In the genomic region with DNA sequence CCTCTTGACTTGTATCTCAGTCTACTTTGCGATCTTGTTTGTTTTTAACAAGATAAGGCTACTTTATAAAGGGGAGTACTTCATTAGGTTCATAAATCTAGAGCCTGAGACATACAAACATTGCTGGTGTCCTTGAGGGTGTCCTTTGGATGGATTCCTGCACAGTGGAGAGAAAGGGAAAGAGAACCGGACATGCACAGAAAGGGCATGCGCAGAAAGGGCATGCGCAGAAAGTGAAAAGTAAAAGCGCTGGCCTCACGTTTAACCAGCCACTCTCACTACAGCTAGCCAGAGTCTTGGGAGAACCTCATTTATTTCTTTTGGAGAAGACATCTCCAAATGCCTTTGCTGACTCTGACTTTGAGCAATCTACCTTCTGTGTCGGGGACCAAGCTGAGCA, we compare ENCODE assay signal across 21 mouse cellular contexts.
DNase-seq lines count a peak whose midpoint lies in the region; ATAC-seq lines count a peak whose summit lies in the region.
"Had no signal": no experiment of that assay in that cellular context is flagged by ENCODE, and none has a peak within 500 bp of the region (broad histone marks: within the 10 kb centered on the region; RNA-seq: fewer than 3 reads in every experiment).

No protein-coding gene starts in this region.

- no peak overlapping the region for H3K4me3 ChIP-seq in forebrain, embryonic 10.5 days
- no peak overlapping the region for H3K4me3 ChIP-seq in forebrain, embryonic 12.5 days (replicated peaks)
- H3K4me3 ChIP-seq: embryonic facial prominence, embryonic 12.5 days; hindbrain, embryonic 12.5 days; megakaryocyte, embryonic 14.5 days had no signal

- 94% methylated on average over 7 of the region's 7 CpGs for WGBS in forebrain, embryonic 10.5 days
- 93% methylated on average over 7 of the region's 7 CpGs for WGBS in forebrain, embryonic 12.5 days

- H3K4me2 ChIP-seq in forebrain, embryonic 12.5 days, result no peak overlapping the region
- H3K4me2 ChIP-seq: embryonic facial prominence, embryonic 12.5 days; hindbrain, embryonic 12.5 days; liver, embryonic 11.5 days had no signal

- no peak for DNase-seq in forebrain, embryonic 10.5 days (ENCODE audit: extremely low spot score, low spot score)
- DNase-seq in ovary, postnatal 36 days (ENCODE audit: low spot score), result peak; percentile 39
- DNase-seq in ovary, postnatal 10 days (ENCODE audit: low spot score), result no peak
- peak; percentile 21 for DNase-seq in kidney, postnatal 14 days
- no peak for DNase-seq in right cerebral cortex, postnatal 36 days (ENCODE audit: low spot score in 2 of 2)
- DNase-seq in cerebellum, adult 9-11 months, result no peak
- no peak for DNase-seq in thymus, postnatal 10 days (ENCODE audit: low spot score in 2 of 2)
- DNase-seq: cerebellum, adult 9-10 months; gastrocnemius, postnatal 25 days; lung, adult 18-20 months; thymus, adult 18-20 months had no signal

- no peaks in the 10 kb centered on the region for H3K27me3 ChIP-seq in forebrain, embryonic 10.5 days (ENCODE audit: poor library complexity, severe bottlenecking)
- no peaks in the 10 kb centered on the region for H3K27me3 ChIP-seq in forebrain, embryonic 12.5 days
- H3K27me3 ChIP-seq: embryonic facial prominence, embryonic 12.5 days; hindbrain, embryonic 12.5 days; Patski had no signal

- H3K9me3 ChIP-seq in forebrain, embryonic 10.5 days, result no peaks in the 10 kb centered on the region
- no peaks in the 10 kb centered on the region for H3K9me3 ChIP-seq in forebrain, embryonic 12.5 days
- H3K9me3 ChIP-seq: embryonic facial prominence, embryonic 12.5 days; hindbrain, embryonic 12.5 days; megakaryocyte, embryonic 14.5 days had no signal

- H3K27ac ChIP-seq in forebrain, embryonic 10.5 days, result 0 out of 2 replicates have a peak overlapping the region, but pooled peaks have one; percentile 4
- H3K27ac ChIP-seq in forebrain, embryonic 12.5 days, result no peak overlapping the region
- H3K27ac ChIP-seq: embryonic facial prominence, embryonic 12.5 days; hindbrain, embryonic 12.5 days had no signal

- H3K4me1 ChIP-seq in forebrain, embryonic 10.5 days, result peaks cover 24% of the 10 kb centered on the region
- peaks cover 3% of the 10 kb centered on the region; the same call in 1 of the 2 replicates for H3K4me1 ChIP-seq in forebrain, embryonic 12.5 days
- H3K4me1 ChIP-seq: hindbrain, embryonic 12.5 days had no signal

- no peak for ATAC-seq in forebrain, embryonic 12.5 days (ENCODE audit: low FRiP score)
- ATAC-seq: CD4-positive, CD25-positive, alpha-beta regulatory T cell, adult 4 months; forebrain, embryonic 16.5 days; inflammation-experienced regulatory T-cells, adult 6 months; midbrain, embryonic 16.5 days; Patski had no signal

- no peak overlapping the region for H3K9ac ChIP-seq in forebrain, embryonic 12.5 days
- H3K9ac ChIP-seq: embryonic facial prominence, embryonic 12.5 days; hindbrain, embryonic 12.5 days had no signal

- no peaks in the 10 kb centered on the region for H3K36me3 ChIP-seq in forebrain, embryonic 10.5 days (replicated peaks)
- no peaks in the 10 kb centered on the region for H3K36me3 ChIP-seq in forebrain, embryonic 12.5 days (replicated peaks)
- H3K36me3 ChIP-seq: embryonic facial prominence, embryonic 12.5 days; hindbrain, embryonic 12.5 days had no signal

Comparison
In these comparisons a context has a peak if more than half of its experiments do, and no peak if none do; other contexts are left out.
1. DNase-seq: peak in ovary, postnatal 36 days (single experiment) and kidney, postnatal 14 days (single experiment); none in forebrain, embryonic 10.5 days (single experiment), ovary, postnatal 10 days (single experiment), right cerebral cortex, postnatal 36 days (0 of 2), cerebellum, adult 9-11 months (single experiment) and thymus, postnatal 10 days (0 of 2).